Mouse (Mus musculus) midbrain, embryonic 10.5 days (tissue): ENCODE measurements at regions not wholly inside any gene's neighbourhood (a gene's known extent, or its start where the extent isn't known, plus 50 kb on each side); places are given as distances from the start of the nearest gene placed in this dataset.

Source experiments
- DNase-seq: peaks from one replicate; pipeline ENCODE4 v3.0.0-alpha.2; 2017; ENCODE audit warnings: low spot score
- H3K27ac ChIP-seq: fragments of 300-500 bp; sonication (generic); replicated peaks from 2 replicates; pipeline ENCODE4 v1.5.1; 2016; ENCODE audit warnings: mild to moderate bottlenecking
- H3K27me3 ChIP-seq: fragments of 300-500 bp; sonication (generic); 2 replicates; pipeline ENCODE4 v1.6.1; 2016; ENCODE audit warnings: low read depth, mild to moderate bottlenecking; ENCODE audit not compliant: poor library complexity, severe bottlenecking
- H3K36me3 ChIP-seq: fragments of 300-500 bp; sonication (generic); 2 replicates; pipeline ENCODE4 v1.6.1; 2016; ENCODE audit warnings: mild to moderate bottlenecking, moderate library complexity
- H3K4me1 ChIP-seq: fragments of 300-500 bp; sonication (generic); 2 replicates; pipeline ENCODE4 v1.6.1; 2016
- H3K4me3 ChIP-seq: fragments of 300-500 bp; sonication (generic); 2 replicates; pipeline ENCODE4 v1.5.1; 2016; ENCODE audit warnings: mild to moderate bottlenecking, moderate library complexity
- H3K9me3 ChIP-seq: fragments of 300-500 bp; sonication (generic); replicated peaks from 2 replicates; pipeline ENCODE4 v1.6.1; 2016; ENCODE audit warnings: mild to moderate bottlenecking
- WGBS: fragments of 180-500 bp; shearing (Covaris S2); methylation state at CpG from one replicate; pipeline ENCODE4 v1.1.7; 2016; 5-methylcytosine and 5-hydroxymethylcytosine counted together

DNA sequence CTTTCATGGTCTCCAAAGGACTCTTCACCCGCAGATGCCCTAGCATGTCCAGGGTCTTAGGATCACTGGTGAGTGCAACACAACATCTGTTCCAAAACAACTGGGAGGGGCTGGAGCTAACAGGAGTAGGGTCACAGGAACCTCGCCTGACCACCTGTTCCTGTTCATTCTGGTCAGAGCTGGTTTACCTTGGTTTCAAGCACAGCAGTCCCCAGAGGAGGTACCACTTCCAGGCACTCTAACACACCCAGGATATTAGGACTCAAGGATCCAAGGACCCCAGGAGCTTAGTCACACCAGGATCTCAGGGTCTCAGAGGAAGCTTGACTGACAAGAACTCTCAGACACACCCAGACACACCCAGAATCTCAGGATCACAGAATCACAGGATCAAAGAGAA lies 94.9 kb upstream of the Plscr5 start:
- WGBS = 86% methylated on average over 2 of the region's 2 CpGs
- H3K27ac ChIP-seq = no peak overlapping the region
- no peak for DNase-seq
- no peaks in the 10 kb centered on the region for H3K9me3 ChIP-seq
- H3K27me3 ChIP-seq = no peaks in the 10 kb centered on the region
- no peaks in the 10 kb centered on the region for H3K4me1 ChIP-seq
- no peaks in the 10 kb centered on the region for H3K36me3 ChIP-seq
- no peak overlapping the region for H3K4me3 ChIP-seq

DNA sequence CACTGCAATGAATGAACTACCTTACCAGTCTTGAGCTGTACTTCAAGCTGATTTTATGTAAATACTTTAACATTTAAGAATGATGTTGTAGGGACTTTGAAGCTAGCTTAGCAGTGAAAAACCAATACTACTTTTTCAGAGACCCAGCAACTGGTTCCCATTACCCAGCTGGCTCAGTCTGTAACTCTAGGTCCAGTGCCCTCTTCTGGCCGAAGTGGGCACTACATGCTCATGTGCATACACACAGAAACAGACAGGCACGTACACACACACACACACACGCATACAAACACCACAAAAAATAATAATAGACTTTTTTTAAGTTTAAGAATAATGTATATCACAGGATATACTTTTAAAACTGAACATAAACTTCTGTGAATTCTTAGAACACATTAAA lies 63.2 kb upstream of the Plscr5 start:
- no peaks in the 10 kb centered on the region for H3K9me3 ChIP-seq
- no peak overlapping the region for H3K4me3 ChIP-seq
- 90% methylated on average over 3 of the region's 3 CpGs for WGBS
- no peaks in the 10 kb centered on the region for H3K27me3 ChIP-seq
- DNase-seq = no peak
- no peak overlapping the region for H3K27ac ChIP-seq
- peaks cover 11% of the 10 kb centered on the region for H3K4me1 ChIP-seq
- no peaks in the 10 kb centered on the region for H3K36me3 ChIP-seq

DNA sequence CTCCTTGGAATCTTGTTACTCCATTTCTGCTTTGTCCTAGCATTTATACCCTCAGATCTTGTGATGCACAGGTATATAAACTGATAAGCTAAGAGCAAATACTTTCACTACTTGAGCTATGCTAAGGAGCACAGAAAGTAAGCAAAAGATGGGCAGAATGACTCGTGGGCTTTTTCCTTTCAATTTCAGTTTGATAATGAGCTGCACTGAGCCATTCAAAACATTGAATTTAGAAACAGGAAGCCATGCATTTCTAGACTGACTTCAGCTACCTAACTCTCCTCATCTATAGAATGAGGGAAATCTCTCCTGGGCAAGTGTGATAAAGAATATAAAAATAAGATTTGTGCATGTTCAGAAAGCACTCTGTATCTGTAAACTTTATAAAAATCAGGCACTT lies 62.3 kb upstream of the Plscr5 start:
- 70% methylated on average over 1 of the region's 1 CpGs for WGBS
- no peak for DNase-seq
- no peaks in the 10 kb centered on the region for H3K27me3 ChIP-seq

DNA sequence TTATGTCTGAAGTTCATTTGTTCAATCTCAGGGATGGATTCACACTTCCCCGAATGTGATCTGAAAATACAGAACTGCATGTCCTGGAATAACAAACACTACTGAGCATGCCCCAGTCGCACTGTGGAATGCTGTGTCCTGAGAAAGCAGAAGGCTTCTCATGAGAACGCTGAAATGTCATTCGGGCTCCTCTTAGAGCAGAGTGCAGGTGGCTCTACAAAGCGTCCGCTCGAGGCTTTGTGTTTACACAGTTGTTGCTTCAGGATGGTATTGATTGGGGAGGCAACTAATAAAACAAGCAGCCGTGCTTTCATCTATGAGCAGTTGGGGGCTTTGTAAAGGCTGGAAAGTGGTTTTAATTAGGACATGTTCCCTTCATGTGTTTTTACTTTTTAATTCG lies 60.3 kb upstream of the Plscr5 start:
- 47% methylated on average over 9 of the region's 9 CpGs for WGBS

More for the DNA sequence above, 62.3 kb upstream of the Plscr5 start:
- H3K9me3 ChIP-seq = no peaks in the 10 kb centered on the region
- H3K36me3 ChIP-seq = no peaks in the 10 kb centered on the region
- H3K4me3 ChIP-seq = no peak overlapping the region
- no peak overlapping the region for H3K27ac ChIP-seq
- peaks cover 11% of the 10 kb centered on the region for H3K4me1 ChIP-seq

DNA sequence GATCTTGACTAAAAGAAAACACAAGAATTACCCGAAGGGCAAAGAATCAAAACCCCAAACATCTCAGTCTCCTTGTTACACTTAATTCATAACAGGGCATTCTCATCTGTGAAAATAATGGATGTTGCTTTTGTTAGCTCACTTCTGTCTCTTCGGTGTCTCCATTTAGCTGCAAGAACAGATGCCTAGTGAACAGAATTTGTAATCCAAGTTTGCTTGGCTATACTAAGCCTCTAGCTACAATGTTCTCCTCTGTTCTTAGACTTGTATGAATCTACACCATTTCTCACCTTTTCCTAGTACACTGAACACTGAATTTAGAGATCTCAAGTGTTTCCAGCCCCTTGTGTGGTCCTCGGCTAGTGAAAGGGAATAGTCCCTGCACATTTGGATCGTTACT lies 50.8 kb upstream of the Plscr5 start:
- WGBS = 89% methylated on average over 4 of the region's 4 CpGs
- Histone ChIP-seq H3K36me3 (no peaks in the 10 kb centered on the region), H3K4me1 (no peaks in the 10 kb centered on the region), H3K4me3 (no peak overlapping the region), H3K27ac (no peak overlapping the region), H3K27me3 (no peaks in the 10 kb centered on the region), H3K9me3 (no peaks in the 10 kb centered on the region)
- no peak for DNase-seq

More for the DNA sequence above, 60.3 kb upstream of the Plscr5 start:
- H3K4me1 ChIP-seq = peaks cover 11% of the 10 kb centered on the region
- DNase-seq = peak; percentile 20
- peak overlapping the region; percentile 38; the same call in 1 of the 2 replicates for H3K27ac ChIP-seq
- H3K36me3 ChIP-seq = no peaks in the 10 kb centered on the region
- H3K4me3 ChIP-seq = no peak overlapping the region
- H3K27me3 ChIP-seq = no peaks in the 10 kb centered on the region
- H3K9me3 ChIP-seq = no peaks in the 10 kb centered on the region
